ENCODE assay signal across 12 mouse cellular contexts in the genomic region with DNA sequence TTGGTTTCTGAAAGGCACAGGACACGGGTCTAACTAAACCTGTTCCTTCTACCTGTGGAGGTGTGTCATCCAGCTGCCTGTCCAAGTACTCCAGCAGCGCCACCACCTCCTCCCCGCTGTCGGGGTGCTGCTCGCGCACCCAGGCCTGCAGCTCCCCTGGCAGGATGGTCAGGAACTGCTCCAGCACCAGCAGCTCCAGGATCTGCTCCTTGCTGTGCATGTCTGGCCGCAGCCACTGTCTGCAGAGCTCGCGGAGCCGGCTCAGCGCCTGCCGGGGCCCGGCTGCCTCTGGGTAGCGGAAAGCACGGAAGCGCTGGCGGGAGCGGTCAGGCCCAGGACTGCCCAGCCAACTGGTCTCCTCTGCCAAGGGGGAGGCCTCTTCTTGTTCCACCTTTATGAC. TPM values are rescaled to one million over a fixed set of nuclear protein-coding genes. Genes with fewer than 3 reads are reported as not detected.
DNase-seq lines count a peak whose midpoint lies in the region; ATAC-seq and TF ChIP-seq lines count a peak whose summit lies in the region.
"Not testable (repeated sequence)": the region's sequence is repeated elsewhere in the genome, so short reads cannot be mapped to it uniquely, and the experiment has no call there.
"Had no signal": no experiment of that assay in that cellular context is flagged by ENCODE, and none has a peak within 500 bp of the region (broad histone marks: within the 10 kb centered on the region; RNA-seq: fewer than 3 reads in every experiment).

No protein-coding gene starts in this region.

- H3K36me3 ChIP-seq in hindbrain, embryonic 14.5 days (replicated peaks; ENCODE audit: control insufficient read depth, insufficient read depth) = peaks cover 63% of the 10 kb centered on the region
- peaks cover 33% of the 10 kb centered on the region for H3K36me3 ChIP-seq in midbrain, embryonic 15.5 days (replicated peaks)

- H3K9me3 ChIP-seq in hindbrain, embryonic 14.5 days (ENCODE audit: control insufficient read depth, low read length); midbrain, embryonic 15.5 days: not testable (repeated sequence)

- not testable (repeated sequence) for H3K27ac ChIP-seq in hindbrain, embryonic 14.5 days; midbrain, embryonic 15.5 days

- H3K9ac ChIP-seq in hindbrain, embryonic 14.5 days; midbrain, embryonic 15.5 days: not testable (repeated sequence)

- WGBS in hindbrain, embryonic 14.5 days = 96% methylated on average over 16 of the region's 18 CpGs
- 91% methylated on average over 18 of the region's 18 CpGs for WGBS in lung, adult 2 months
- 97% methylated on average over 17 of the region's 18 CpGs for WGBS in midbrain, embryonic 15.5 days

- H3K4me2 ChIP-seq in hindbrain, embryonic 14.5 days (replicated peaks); midbrain, embryonic 15.5 days: not testable (repeated sequence)

- TF ChIP-seq POLR2A in lung, adult 2 months (IDR thresholded peaks at IDR 0.05; ENCODE audit: borderline replicate concordance, extremely low read depth, low read depth, low read length) = not testable (repeated sequence)

- H3K27me3 ChIP-seq in hindbrain, embryonic 14.5 days (ENCODE audit: control insufficient read depth, insufficient read depth, low read length); midbrain, embryonic 15.5 days (replicated peaks): not testable (repeated sequence)

- DNase-seq in adrenal gland, postnatal 25 days = peak; percentile 31
- DNase-seq in gastrocnemius, postnatal 4 days (ENCODE audit: low spot score in 2 of 2) = peak; percentile 20 to 24
- not testable (repeated sequence) for DNase-seq in hindbrain, embryonic 14.5 days (ENCODE audit: low spot score)
- peak; percentile 48 for DNase-seq in kidney, postnatal 10 days
- DNase-seq in lung, adult 2 months = peak; percentile 34
- DNase-seq in thymus, postnatal 4 days = peak; percentile 28

- TF ChIP-seq CTCF in lung, adult 2 months (IDR thresholded peaks at IDR 0.05; ENCODE audit: insufficient read depth, low read length) = not testable (repeated sequence)

- ATAC-seq in common myeloid progenitor, adult 5-6 weeks (replicated peaks; ENCODE audit: low read depth, poor library complexity, severe bottlenecking) = peak; percentile 52; the same call in 1 of the 2 replicates
- ATAC-seq in hindbrain, embryonic 14.5 days (ENCODE audit: low FRiP score) = peak; percentile 57; the same call in 1 of the 2 replicates
- ATAC-seq in midbrain, embryonic 15.5 days (replicated peaks) = 0 out of 2 replicates have a peak, but pooled peaks have one; percentile 30

- not testable (repeated sequence) for H3K4me3 ChIP-seq in hindbrain, embryonic 14.5 days (replicated peaks; ENCODE audit: low read length); lung, adult 2 months (replicated peaks; ENCODE audit: extremely low read depth, low read depth, low read length); midbrain, embryonic 15.5 days

- H3K4me1 ChIP-seq in hindbrain, embryonic 14.5 days (replicated peaks; ENCODE audit: control insufficient read depth, insufficient read depth, low read length); lung, adult 2 months (ENCODE audit: control insufficient read depth, insufficient read depth, low read length): not testable (repeated sequence)
- peaks cover 25% of the 10 kb centered on the region for H3K4me1 ChIP-seq in midbrain, embryonic 15.5 days

RNA-seq across cellular contexts. Expression of gene Zkscan3, which starts 6.5 kb away (rescaled TPM):
- total RNA-seq in adrenal gland, postnatal 25 days (2021) = 79.0 and 81.0 TPM in 2 replicates
- 37.7 and 38.6 TPM in 2 replicates for total RNA-seq in common myeloid progenitor, adult 5-6 weeks (2017)
- 10 to 100 TPM; 30.4 to 34.4 TPM for total RNA-seq in gastrocnemius, postnatal 4 days (2021)
- polyA plus RNA-seq in hindbrain, embryonic 14.5 days (2014; fragmentation: Nextera tagmentation; extraction: Ambion mirVana) = 55.8 and 59.7 TPM in 2 replicates
- 18.2 and 18.7 TPM in 2 replicates for polyA plus RNA-seq in lung, adult 2 months (2012; rRNA removed)
- polyA plus RNA-seq in midbrain, embryonic 15.5 days (2015; fragmentation: Nextera tagmentation; extraction: Ambion mirVana) = 71.4 and 75.9 TPM in 2 replicates

RNA-seq across cellular contexts. Expression of gene Zscan12, which starts 33.4 kb away (rescaled TPM):
- 9.8 and 13.3 TPM in 2 replicates for total RNA-seq in adrenal gland, postnatal 25 days (2021)
- total RNA-seq in common myeloid progenitor, adult 5-6 weeks (2017) = 9.0 and 12.3 TPM in 2 replicates
- 1 to 10 TPM; 8.2 to 8.5 TPM for total RNA-seq in gastrocnemius, postnatal 4 days (2021)
- polyA plus RNA-seq in hindbrain, embryonic 14.5 days (2014; fragmentation: Nextera tagmentation; extraction: Ambion mirVana) = 11.6 and 12.5 TPM in 2 replicates
- 1.1 and 1.8 TPM in 2 replicates for polyA plus RNA-seq in lung, adult 2 months (2012; rRNA removed)
- 12.2 and 13.0 TPM in 2 replicates for polyA plus RNA-seq in midbrain, embryonic 15.5 days (2015; fragmentation: Nextera tagmentation; extraction: Ambion mirVana)

RNA-seq across cellular contexts. Expression of gene Pgbd1, which starts 44.8 kb away (rescaled TPM):
- total RNA-seq in adrenal gland, postnatal 25 days (2021) = 0.48 and 1.1 TPM in 2 replicates
- 0.87 and 1.2 TPM in 2 replicates for total RNA-seq in common myeloid progenitor, adult 5-6 weeks (2017)
- total RNA-seq in gastrocnemius, postnatal 4 days (2021) = under 1 TPM; 0.29 to 0.49 TPM
- polyA plus RNA-seq in hindbrain, embryonic 14.5 days (2014; fragmentation: Nextera tagmentation; extraction: Ambion mirVana) = 3.3 and 3.7 TPM in 2 replicates
- polyA plus RNA-seq in lung, adult 2 months (2012; rRNA removed) = 0.31 and 0.73 TPM in 2 replicates
- 4.0 and 5.1 TPM in 2 replicates for polyA plus RNA-seq in midbrain, embryonic 15.5 days (2015; fragmentation: Nextera tagmentation; extraction: Ambion mirVana)

RNA-seq across cellular contexts. Expression of gene Olfr1367, which starts 49.3 kb away (rescaled TPM):
- total RNA-seq in adrenal gland, postnatal 25 days (2021) = not detected in 2 replicates
- total RNA-seq in common myeloid progenitor, adult 5-6 weeks (2017) = not detected in 2 replicates
- not detected for total RNA-seq in gastrocnemius, postnatal 4 days (2021)
- polyA plus RNA-seq in hindbrain, embryonic 14.5 days (2014; fragmentation: Nextera tagmentation; extraction: Ambion mirVana) = not detected in 2 replicates
- polyA plus RNA-seq in lung, adult 2 months (2012; rRNA removed) = not detected in 2 replicates
- polyA plus RNA-seq in midbrain, embryonic 15.5 days (2015; fragmentation: Nextera tagmentation; extraction: Ambion mirVana) = not detected in 2 replicates
- total RNA-seq: CH12.LX; heart, adult 8-10 months had no signal
- polyA plus RNA-seq: limb, embryonic 12.5 days; spleen, adult 2 months had no signal

RNA-seq across cellular contexts. Expression of gene Zscan26, which starts 57.5 kb away (rescaled TPM):
- 43.4 and 44.2 TPM in 2 replicates for total RNA-seq in adrenal gland, postnatal 25 days (2021)
- total RNA-seq in common myeloid progenitor, adult 5-6 weeks (2017) = 18.6 and 27.6 TPM in 2 replicates
- total RNA-seq in gastrocnemius, postnatal 4 days (2021) = 10 to 100 TPM; 18.3 to 19.0 TPM
- 14.1 and 17.4 TPM in 2 replicates for polyA plus RNA-seq in hindbrain, embryonic 14.5 days (2014; fragmentation: Nextera tagmentation; extraction: Ambion mirVana)
- polyA plus RNA-seq in lung, adult 2 months (2012; rRNA removed) = 12.9 and 21.4 TPM in 2 replicates
- polyA plus RNA-seq in midbrain, embryonic 15.5 days (2015; fragmentation: Nextera tagmentation; extraction: Ambion mirVana) = 21.9 and 26.3 TPM in 2 replicates
